ENCODE assay signal across 7 mouse cellular contexts in genomic region chr11:59746614-59747013, GRCm38 (mm10). TPM values are rescaled to one million over a fixed set of nuclear protein-coding genes. Genes with fewer than 3 reads are reported as not detected.
DNase-seq lines count a peak whose midpoint lies in the region; ATAC-seq lines count a peak whose summit lies in the region.

No protein-coding gene starts in this region.

- no peak overlapping the region for H3K4me3 ChIP-seq in kidney, embryonic 14.5 days (ENCODE audit: low read length)

- H3K9ac ChIP-seq in kidney, embryonic 14.5 days (ENCODE audit: low read depth, low read length), result no peak overlapping the region

- intact Hi-C loops in heart, postnatal 36 days (cut with DNase I), result loop anchor here (1.0 to 2.0 kb wide), 2 partner anchors 106 to 121 kb away; no protein-coding TSS in a partner anchor

- no peaks in the 10 kb centered on the region for H3K27me3 ChIP-seq in kidney, embryonic 14.5 days (ENCODE audit: control insufficient read depth, insufficient read depth, low read length)

- DNase-seq in kidney, adult 18-20 months, result peak; percentile 72
- peak; percentile 38 for DNase-seq in ES-CJ7 (ENCODE audit: low read depth, low spot score)
- DNase-seq in adrenal gland, postnatal 10 days, result peak; percentile 72
- DNase-seq in heart, postnatal 36 days, result peak; percentile 52 to 66
- peak; percentile 78 for DNase-seq in lung, postnatal 14 days
- peak; percentile 52 for DNase-seq in thymus, postnatal 36 days

- H3K27ac ChIP-seq in kidney, embryonic 14.5 days (ENCODE audit: low read depth, low read length), result no peak overlapping the region

- H3K36me3 ChIP-seq in kidney, embryonic 14.5 days (ENCODE audit: control insufficient read depth, insufficient read depth, low read length), result peaks cover 72% of the 10 kb centered on the region

- H3K4me2 ChIP-seq in kidney, embryonic 14.5 days (replicated peaks; ENCODE audit: low read depth, low read length), result no peak overlapping the region

- H3K4me1 ChIP-seq in kidney, embryonic 14.5 days (ENCODE audit: control insufficient read depth, insufficient read depth, low read length), result no peaks in the 10 kb centered on the region

- WGBS in kidney, embryonic 14.5 days, result 84% methylated on average over 2 of the region's 2 CpGs

- no peak for ATAC-seq in kidney, embryonic 14.5 days (ENCODE audit: low FRiP score, low TSS enrichment)

- no peaks in the 10 kb centered on the region for H3K9me3 ChIP-seq in kidney, embryonic 14.5 days (ENCODE audit: control insufficient read depth, low read length)

RNA-seq across cellular contexts. Expression of gene Pld6, which starts 40.8 kb away (rescaled TPM):
- polyA plus RNA-seq in kidney, embryonic 14.5 days (2014; fragmentation: Nextera tagmentation; extraction: Ambion mirVana), result 1.3 and 1.4 TPM in 2 replicates
- 10 to 100 TPM in 1 of 2 experiments, 1 to 10 TPM in 1; 6.5 to 10.4 TPM for total RNA-seq in adrenal gland, postnatal 10 days (2021)
- under 1 TPM; 0.22 to 0.54 TPM for total RNA-seq in heart, postnatal 36 days (2021)

Comparison
In these comparisons a context has a peak if more than half of its experiments do, and no peak if none do; other contexts are left out.
1. RNA of gene Pld6, which starts 40.8 kb away (total RNA-seq): 6.5 to 10.4 TPM in adrenal gland, postnatal 10 days; 0.22 to 0.54 TPM in heart, postnatal 36 days; every median in the first group is over 4 times any median in the second.
2. Peak in every context shown above with its lines, with median percentiles within 50 percentile points of each other: DNase-seq.